Mouse (Mus musculus): ENCODE measurements around the gene Pkn1.
A peak's percentile ranks its signal among the peaks of the same experiment; 100 is the strongest.

- peak; percentile 55; the same call in 1 of the 2 replicates for TF ChIP-seq CTCF (IDR thresholded peaks at IDR 0.05; ENCODE audit: insufficient read depth, low read depth, low read length)
- TF ChIP-seq POLR2A (IDR thresholded peaks at IDR 0.05; ENCODE audit: insufficient read depth, low read depth, low read length) = no peak
These were observed 30.7 kb downstream of the Pkn1 start for GRCm38 (mm10) chr8:83668010-83668916.
